Comparison of ENCODE assay signal across 33 mouse cellular contexts in the genomic region with DNA sequence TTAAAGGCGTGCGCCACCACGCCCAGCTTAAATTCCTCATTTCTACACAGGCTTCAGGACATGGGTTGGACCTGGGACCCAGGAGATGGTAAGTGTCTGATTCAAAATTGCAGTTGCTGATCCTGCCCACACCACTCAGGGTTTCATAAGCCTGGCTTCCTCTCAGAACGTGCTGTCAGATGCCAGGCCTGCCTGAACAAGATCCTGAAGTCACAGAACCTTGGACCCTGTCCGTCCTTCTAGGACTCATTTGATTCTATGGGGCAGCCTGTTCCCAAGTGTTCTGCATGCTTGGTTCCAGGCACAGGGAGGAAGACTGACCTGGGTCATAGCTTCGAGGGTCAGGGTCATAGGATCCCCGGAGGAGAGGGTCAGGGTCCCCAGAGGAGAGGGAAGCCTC. TPM values are rescaled to one million over a fixed set of nuclear protein-coding genes. Genes with fewer than 3 reads are reported as not detected.
DNase-seq lines count a peak whose midpoint lies in the region; ATAC-seq lines count a peak whose summit lies in the region.
"Had no signal": no experiment of that assay in that cellular context is flagged by ENCODE, and none has a peak within 500 bp of the region (broad histone marks: within the 10 kb centered on the region; RNA-seq: fewer than 3 reads in every experiment).

No protein-coding gene starts in this region.

- H3K27ac ChIP-seq in hindbrain, embryonic 14.5 days: no peak overlapping the region
- H3K27ac ChIP-seq: hindbrain, embryonic 13.5 days; liver, embryonic 13.5 days; midbrain, embryonic 15.5 days had no signal

- peak; percentile 88 for ATAC-seq in granulocyte monocyte progenitor cell, adult 5-6 weeks (replicated peaks; ENCODE audit: poor library complexity, severe bottlenecking)
- ATAC-seq in hindbrain, embryonic 14.5 days (ENCODE audit: low FRiP score): no peak
- ATAC-seq: activated CD4-positive, CD25-positive, alpha-beta regulatory T cell, adult 4 months; forebrain, embryonic 16.5 days; lung, postnatal 0 days; midbrain, embryonic 15.5 days had no signal

- no peak overlapping the region for H3K4me2 ChIP-seq in hindbrain, embryonic 14.5 days (replicated peaks)
- H3K4me2 ChIP-seq: heart, embryonic 12.5 days; hindbrain, embryonic 13.5 days; liver, embryonic 13.5 days; midbrain, embryonic 15.5 days had no signal

- H3K9ac ChIP-seq in hindbrain, embryonic 14.5 days: no peak overlapping the region
- H3K9ac ChIP-seq: heart, embryonic 12.5 days; hindbrain, embryonic 13.5 days; liver, embryonic 13.5 days; midbrain, embryonic 15.5 days had no signal

- H3K36me3 ChIP-seq in hindbrain, embryonic 14.5 days (replicated peaks; ENCODE audit: control insufficient read depth, insufficient read depth): no peaks in the 10 kb centered on the region
- H3K36me3 ChIP-seq: heart, embryonic 12.5 days; hindbrain, embryonic 13.5 days; liver, embryonic 13.5 days; midbrain, embryonic 15.5 days had no signal

- H3K4me3 ChIP-seq in hindbrain, embryonic 14.5 days (replicated peaks; ENCODE audit: low read length): no peak overlapping the region
- H3K4me3 ChIP-seq: erythroblast, embryonic 14.5 days; heart, embryonic 12.5 days; hindbrain, embryonic 13.5 days; liver, embryonic 13.5 days; midbrain, embryonic 15.5 days had no signal

- H3K27me3 ChIP-seq in hindbrain, embryonic 14.5 days (ENCODE audit: control insufficient read depth, insufficient read depth, low read length): no peaks in the 10 kb centered on the region
- H3K27me3 ChIP-seq: liver, embryonic 13.5 days; midbrain, embryonic 15.5 days had no signal

- 88% methylated on average over 7 of the region's 7 CpGs for WGBS in hindbrain, embryonic 14.5 days

- no peaks in the 10 kb centered on the region for H3K4me1 ChIP-seq in hindbrain, embryonic 14.5 days (replicated peaks; ENCODE audit: control insufficient read depth, insufficient read depth, low read length)
- H3K4me1 ChIP-seq: heart, embryonic 12.5 days; hindbrain, embryonic 13.5 days; liver, embryonic 13.5 days; midbrain, embryonic 15.5 days had no signal

- H3K9me3 ChIP-seq in hindbrain, embryonic 14.5 days (ENCODE audit: control insufficient read depth, low read length): no peaks in the 10 kb centered on the region
- H3K9me3 ChIP-seq: heart, embryonic 12.5 days; hindbrain, embryonic 13.5 days; liver, embryonic 13.5 days; midbrain, embryonic 15.5 days had no signal

- DNase-seq in kidney, adult 9 months: peak; percentile 92
- peak; percentile 66 for DNase-seq in kidney, postnatal 14 days
- no peak for DNase-seq in thymus, postnatal 25 days
- DNase-seq in cerebellum, adult 11 months: no peak
- no peak for DNase-seq in liver
- DNase-seq in hindbrain, embryonic 14.5 days (ENCODE audit: low spot score): no peak
- DNase-seq: adrenal gland, adult 2 months; cerebellum, adult 9-10 months; gastrocnemius, postnatal 10 days; heart, adult 18-20 months; heart, postnatal 4 days; left cerebral cortex, postnatal 4 days; liver, embryonic 13.5 days; lung, adult 18-20 months; lung, postnatal 4 days; right cerebral cortex, postnatal 25 days; spleen, adult 18-20 months; thymus, postnatal 14 days had no signal

RNA-seq across cellular contexts. Expression of a gene that starts 6.8 kb away (rescaled TPM):
- total RNA-seq in granulocyte monocyte progenitor cell, adult 5-6 weeks (2014; fragmentation: Nextera tagmentation): not detected in 2 replicates
- not detected in 2 replicates for total RNA-seq in granulocyte monocyte progenitor cell, adult 5-6 weeks (2017)
- not detected in 2 replicates for polyA plus RNA-seq in hindbrain, embryonic 14.5 days (2014; fragmentation: Nextera tagmentation; extraction: Ambion mirVana)
- total RNA-seq: adrenal gland, adult 2 months; CH12.LX; gastrocnemius, postnatal 10 days; heart, adult 18-20 months; heart, postnatal 4 days; layer of hippocampus, adult 8-10 months; layer of hippocampus, postnatal 25 days; neutrophil, adult 5-6 weeks had no signal
- polyA plus RNA-seq: activated CD4-positive, CD25-positive, alpha-beta regulatory T cell, adult 4 months; adrenal gland, adult 2 months; C2C12; forebrain, embryonic 16.5 days; heart, postnatal 0 days; hindbrain, embryonic 13.5 days; midbrain, embryonic 15.5 days had no signal

RNA-seq across cellular contexts. Expression of a gene that starts 10.2 kb away (rescaled TPM):
- not detected in 2 replicates for total RNA-seq in granulocyte monocyte progenitor cell, adult 5-6 weeks (2014; fragmentation: Nextera tagmentation)
- total RNA-seq in granulocyte monocyte progenitor cell, adult 5-6 weeks (2017): 0.82 TPM in 1 of 2 replicates, not detected in the other
- polyA plus RNA-seq in hindbrain, embryonic 14.5 days (2014; fragmentation: Nextera tagmentation; extraction: Ambion mirVana): not detected in 2 replicates
- total RNA-seq: CH12.LX; heart, adult 18-20 months had no signal
- polyA plus RNA-seq: activated CD4-positive, CD25-positive, alpha-beta regulatory T cell, adult 4 months; C2C12; erythroblast, embryonic 14.5 days; forebrain, embryonic 16.5 days; neural tube, embryonic 11.5 days had no signal

RNA-seq across cellular contexts. Expression of a gene that starts 43.7 kb away (rescaled TPM):
- total RNA-seq in granulocyte monocyte progenitor cell, adult 5-6 weeks (2014; fragmentation: Nextera tagmentation): 3.9 and 7.2 TPM in 2 replicates
- total RNA-seq in granulocyte monocyte progenitor cell, adult 5-6 weeks (2017): 4.3 and 4.5 TPM in 2 replicates
- 14.3 and 15.1 TPM in 2 replicates for polyA plus RNA-seq in hindbrain, embryonic 14.5 days (2014; fragmentation: Nextera tagmentation; extraction: Ambion mirVana)
- total RNA-seq: CH12.LX; neutrophil, adult 5-6 weeks had no signal
- polyA plus RNA-seq: activated CD4-positive, CD25-positive, alpha-beta regulatory T cell, adult 4 months; C2C12 had no signal

Comparison
In these comparisons a context has a peak if more than half of its experiments do, and no peak if none do; other contexts are left out.
1. DNase-seq: peak in kidney, adult 9 months (single experiment) and kidney, postnatal 14 days (single experiment); none in thymus, postnatal 25 days (single experiment), cerebellum, adult 11 months (single experiment), liver (single experiment) and hindbrain, embryonic 14.5 days (single experiment).